11 mouse cellular contexts compared by ENCODE assay signal in the genomic region with DNA sequence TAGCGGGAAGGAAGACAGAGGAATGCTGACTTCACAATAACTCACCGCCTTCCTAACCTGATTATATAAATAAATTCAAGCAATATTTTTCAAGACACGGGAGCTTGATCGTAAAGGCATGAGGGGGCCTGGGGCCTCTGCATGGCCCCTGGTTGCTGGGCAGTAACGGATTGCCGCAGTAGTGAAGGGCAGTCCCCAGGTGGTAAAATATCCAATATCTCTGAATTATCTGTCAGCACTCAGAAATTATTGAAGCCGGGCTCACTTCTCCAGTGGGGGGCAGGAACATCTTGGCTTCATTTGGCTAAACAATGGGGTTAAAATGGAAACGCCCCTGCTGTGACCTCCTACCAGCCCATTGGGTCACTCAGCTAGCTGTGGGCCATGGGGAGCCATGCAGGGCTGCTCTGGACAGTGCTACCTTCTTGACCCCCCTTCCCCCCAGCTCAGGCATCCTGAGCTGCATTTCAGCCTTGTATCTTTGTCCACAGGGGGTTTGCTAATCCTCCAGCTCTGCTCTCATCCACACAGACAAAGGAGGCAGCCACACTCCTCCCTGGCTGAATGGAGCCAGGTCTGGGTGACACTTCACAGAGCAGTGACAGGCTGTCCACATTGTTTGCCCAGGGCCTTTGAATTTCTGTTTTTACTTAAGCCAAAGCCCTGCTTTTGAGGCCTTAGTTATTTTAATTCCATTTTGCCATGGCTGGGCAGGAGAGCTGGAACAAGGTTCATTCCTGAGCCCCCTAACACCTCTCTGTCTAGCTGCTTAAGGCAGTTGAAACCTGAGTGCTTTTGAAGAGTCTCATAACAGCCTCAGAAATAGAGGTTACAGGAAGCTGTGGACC.
DNase-seq lines count a peak whose midpoint lies in the region; ATAC-seq lines count a peak whose summit lies in the region.
"Had no signal": no experiment of that assay in that cellular context is flagged by ENCODE, and none has a peak within 500 bp of the region (broad histone marks: within the 10 kb centered on the region; RNA-seq: fewer than 3 reads in every experiment).

No protein-coding gene starts in this region.

- no peaks in the 10 kb centered on the region for H3K36me3 ChIP-seq in hindbrain, embryonic 11.5 days (ENCODE audit: control insufficient read depth, insufficient read depth, low read length)
- H3K36me3 ChIP-seq in midbrain, embryonic 14.5 days (ENCODE audit: control insufficient read depth, insufficient read depth, low read length): no peaks in the 10 kb centered on the region
- H3K36me3 ChIP-seq in liver, embryonic 11.5 days (ENCODE audit: control insufficient read depth, insufficient read depth, low read length): no peaks in the 10 kb centered on the region

- H3K27ac ChIP-seq in hindbrain, embryonic 11.5 days (ENCODE audit: low read depth, low read length): peak overlapping the region; percentile 54
- peak overlapping the region; percentile 73 for H3K27ac ChIP-seq in midbrain, embryonic 14.5 days (replicated peaks; ENCODE audit: low read depth, low read length)
- no peak overlapping the region for H3K27ac ChIP-seq in liver, embryonic 11.5 days (ENCODE audit: low read depth, low read length)

- peak; percentile 1 for DNase-seq in Muller cell, postnatal 12 days (ENCODE audit: inconsistent ontology term)
- peak; percentile 12 for DNase-seq in brain, adult 2 months (ENCODE audit: low read depth, low spot score)
- DNase-seq in hindbrain, embryonic 11.5 days (ENCODE audit: low spot score): peak; percentile 48
- DNase-seq in midbrain, embryonic 14.5 days: peak; percentile 76
- no peak for DNase-seq in liver, embryonic 11.5 days (ENCODE audit: low spot score)
- DNase-seq in kidney, adult 9 months: no peak
- no peak for DNase-seq in kidney, adult 18-20 months
- no peak for DNase-seq in frontal cortex, postnatal 36 days (ENCODE audit: low spot score in 2 of 2)
- DNase-seq: kidney, postnatal 36 days; lung, adult 18-20 months had no signal

- H3K9ac ChIP-seq in hindbrain, embryonic 11.5 days (ENCODE audit: low read depth, low read length): peak overlapping the region; percentile 12; the same call in 1 of the 2 replicates
- H3K9ac ChIP-seq in midbrain, embryonic 14.5 days (replicated peaks; ENCODE audit: low read length): no peak overlapping the region
- H3K9ac ChIP-seq in liver, embryonic 11.5 days (ENCODE audit: low read depth, low read length): no peak overlapping the region

- 18% methylated on average over 8 of the region's 8 CpGs for WGBS in hindbrain, embryonic 11.5 days
- 3% methylated on average over 8 of the region's 8 CpGs for WGBS in midbrain, embryonic 14.5 days
- 57% methylated on average over 8 of the region's 8 CpGs for WGBS in liver, embryonic 11.5 days

- H3K4me1 ChIP-seq in hindbrain, embryonic 11.5 days (replicated peaks; ENCODE audit: control insufficient read depth, insufficient read depth, low read length): peaks cover 5% of the 10 kb centered on the region
- H3K4me1 ChIP-seq in midbrain, embryonic 14.5 days (ENCODE audit: control insufficient read depth, insufficient read depth, low read length): peaks cover 17% of the 10 kb centered on the region
- no peaks in the 10 kb centered on the region for H3K4me1 ChIP-seq in liver, embryonic 11.5 days (replicated peaks; ENCODE audit: control insufficient read depth, insufficient read depth, low read length)
- H3K4me1 ChIP-seq: megakaryocyte, embryonic 14.5 days had no signal

- H3K4me3 ChIP-seq in hindbrain, embryonic 11.5 days (ENCODE audit: low read depth, low read length): no peak overlapping the region
- no peak overlapping the region for H3K4me3 ChIP-seq in midbrain, embryonic 14.5 days (replicated peaks; ENCODE audit: low read depth, low read length)
- no peak overlapping the region for H3K4me3 ChIP-seq in liver, embryonic 11.5 days (ENCODE audit: low read depth, low read length)
- H3K4me3 ChIP-seq: megakaryocyte, embryonic 14.5 days had no signal

- ATAC-seq in hindbrain, embryonic 11.5 days (ENCODE audit: low FRiP score): peak; percentile 84
- ATAC-seq in midbrain, embryonic 14.5 days (ENCODE audit: low FRiP score, low TSS enrichment): peak; percentile 75; the same call in 1 of the 2 replicates
- no peak for ATAC-seq in liver, embryonic 11.5 days (replicated peaks; ENCODE audit: low FRiP score)

- H3K9me3 ChIP-seq in hindbrain, embryonic 11.5 days (ENCODE audit: control insufficient read depth, low read length): no peaks in the 10 kb centered on the region
- H3K9me3 ChIP-seq in midbrain, embryonic 14.5 days (ENCODE audit: control insufficient read depth, low read length): no peaks in the 10 kb centered on the region
- no peaks in the 10 kb centered on the region for H3K9me3 ChIP-seq in liver, embryonic 11.5 days (ENCODE audit: control insufficient read depth, low read length)
- H3K9me3 ChIP-seq: megakaryocyte, embryonic 14.5 days had no signal

- no peak overlapping the region for H3K4me2 ChIP-seq in hindbrain, embryonic 11.5 days (replicated peaks; ENCODE audit: low read depth, low read length)
- H3K4me2 ChIP-seq in midbrain, embryonic 14.5 days (ENCODE audit: low read length): no peak overlapping the region
- H3K4me2 ChIP-seq in liver, embryonic 11.5 days: no peak overlapping the region

- H3K27me3 ChIP-seq in hindbrain, embryonic 11.5 days (ENCODE audit: control insufficient read depth, insufficient read depth, low read length): no peaks in the 10 kb centered on the region
- H3K27me3 ChIP-seq in midbrain, embryonic 14.5 days (ENCODE audit: control insufficient read depth, insufficient read depth, low read length): no peaks in the 10 kb centered on the region
- no peaks in the 10 kb centered on the region for H3K27me3 ChIP-seq in liver, embryonic 11.5 days (replicated peaks; ENCODE audit: control insufficient read depth, insufficient read depth, low read length)
- H3K27me3 ChIP-seq: megakaryocyte, embryonic 14.5 days had no signal

Comparison
In these comparisons a context has a peak if more than half of its experiments do, and no peak if none do; other contexts are left out.
1. DNase-seq: peak in Muller cell, postnatal 12 days (single experiment), brain, adult 2 months (single experiment), hindbrain, embryonic 11.5 days (single experiment) and midbrain, embryonic 14.5 days (single experiment); none in liver, embryonic 11.5 days (single experiment), kidney, adult 9 months (single experiment), kidney, adult 18-20 months (single experiment) and frontal cortex, postnatal 36 days (0 of 2).